Mouse (Mus musculus) ES-E14 (cell line): ENCODE data around the gene Lin7a. TPM values are rescaled to one million over a fixed set of nuclear protein-coding genes. Genes with fewer than 3 reads are reported as not detected.

Source experiments
- DNase-seq: peaks from one replicate; pipeline ENCODE4 v3.0.0-alpha.2; 2013; ENCODE audit warnings: low read depth, low spot score
- H3K27ac ChIP-seq: 2 replicates; pipeline ENCODE4 v1.5.1; 2012; ENCODE audit warnings: low read depth, mild to moderate bottlenecking, low read length, moderate library complexity, mixed read lengths; ENCODE audit not compliant: poor library complexity, insufficient read depth, severe bottlenecking
- H3K36me3 ChIP-seq: 2 replicates; pipeline ENCODE4 v1.6.1; 2012; ENCODE audit warnings: mild to moderate bottlenecking, low read length, moderate library complexity, mixed read lengths; ENCODE audit not compliant: control insufficient read depth, poor library complexity, insufficient read depth, severe bottlenecking
- H3K4me1 ChIP-seq, 2 experiments: fragments of 150-350 bp in 1 of 2; sonication (generic) in 1 of 2; 2 replicates each; pipeline ENCODE4 v1.6.1; 2012; ENCODE audit warnings: low read length in 2 of 2, mild to moderate bottlenecking in 1 of 2, mixed read lengths in 1 of 2; ENCODE audit not compliant: control insufficient read depth in 2 of 2, insufficient read depth in 2 of 2, poor library complexity in 1 of 2
- H3K4me3 ChIP-seq, 2 experiments: fragments of 150-350 bp in 1 of 2; sonication (generic) in 1 of 2; 2 replicates each; pipeline ENCODE4 v1.5.1; 2012; ENCODE audit warnings: low read length in 2 of 2, low read depth in 1 of 2, mild to moderate bottlenecking in 1 of 2, mixed read lengths in 1 of 2; ENCODE audit not compliant: insufficient read depth in 1 of 2, poor library complexity in 1 of 2, severe bottlenecking in 1 of 2
- H3K9ac ChIP-seq: 2 replicates; pipeline ENCODE4 v1.6.1; 2012; ENCODE audit warnings: low read depth, mild to moderate bottlenecking, low read length, mixed read lengths; ENCODE audit not compliant: poor library complexity, insufficient read depth, severe bottlenecking
- H3K9me3 ChIP-seq: fragments of 150-350 bp; sonication (generic); 2 replicates; pipeline ENCODE4 v1.6.1; 2012; ENCODE audit warnings: low read depth, mild to moderate bottlenecking, low read length; ENCODE audit not compliant: control insufficient read depth, insufficient read depth
- CHD2 ChIP-seq: IDR thresholded peaks from 2 replicates; pipeline ENCODE4 v1.6.1; 2014; ENCODE audit warnings: mild to moderate bottlenecking, low read depth, low read length, inconsistent platforms
- HCFC1 ChIP-seq: IDR thresholded peaks from 2 replicates; pipeline ENCODE4 v1.6.1; 2012; ENCODE audit warnings: low read length, inconsistent platforms, borderline replicate concordance; ENCODE audit not compliant: insufficient read depth
- MAFK ChIP-seq: IDR thresholded peaks from 2 replicates; pipeline ENCODE4 v1.6.1; 2014; ENCODE audit warnings: mild to moderate bottlenecking, low read depth, low read length, inconsistent platforms; ENCODE audit not compliant: insufficient read depth
- ZC3H11A ChIP-seq: IDR thresholded peaks from 2 replicates; pipeline ENCODE4 v1.6.1; 2012; ENCODE audit warnings: low read depth, mild to moderate bottlenecking, inconsistent platforms, low read length, borderline replicate concordance
- ZNF384 ChIP-seq: IDR thresholded peaks from 2 replicates; pipeline ENCODE4 v1.6.1; 2012; ENCODE audit warnings: low read depth, low read length, inconsistent platforms
- in situ Hi-C, 2 experiments: fragments of 600-800 bp; cut with MboI; formaldehyde crosslinking; loops; one replicate each; pipeline ENCODE4 v1.15.1; 2025; ENCODE audit warnings: low sequenced_read_pairs in 2 of 2, inconsistent platforms in 1 of 2; ENCODE audit not compliant: unreplicated experiment in 2 of 2
- total RNA-seq: library from RNA; depleted of rRNA; stranded (reverse); fragments of 300-350 nt; gene quantifications from 2 replicates; pipeline ENCODE4 v1.2.3, GENCODE M21; 2012

Lin7a gene
- total RNA-seq, 1 experiment: 0.09 TPM

- no peak overlapping the region for H3K4me3 ChIP-seq
- no peaks in the 10 kb centered on the region for H3K9me3 ChIP-seq
- TF ChIP-seq ZNF384 (no peak), ZC3H11A (no peak), HCFC1 (no peak), CHD2 (no peak), MAFK (no peak)
- DNase-seq: no peak
- H3K36me3 ChIP-seq: no peaks in the 10 kb centered on the region
- in situ Hi-C loops: no loop called here
- no peak overlapping the region for H3K27ac ChIP-seq
- no peaks in the 10 kb centered on the region for H3K4me1 ChIP-seq
- no peak overlapping the region for H3K9ac ChIP-seq
Measured at GRCm38 (mm10) chr10:107223821-107224220, 47.7 kb upstream of the Lin7a start.

DNA sequence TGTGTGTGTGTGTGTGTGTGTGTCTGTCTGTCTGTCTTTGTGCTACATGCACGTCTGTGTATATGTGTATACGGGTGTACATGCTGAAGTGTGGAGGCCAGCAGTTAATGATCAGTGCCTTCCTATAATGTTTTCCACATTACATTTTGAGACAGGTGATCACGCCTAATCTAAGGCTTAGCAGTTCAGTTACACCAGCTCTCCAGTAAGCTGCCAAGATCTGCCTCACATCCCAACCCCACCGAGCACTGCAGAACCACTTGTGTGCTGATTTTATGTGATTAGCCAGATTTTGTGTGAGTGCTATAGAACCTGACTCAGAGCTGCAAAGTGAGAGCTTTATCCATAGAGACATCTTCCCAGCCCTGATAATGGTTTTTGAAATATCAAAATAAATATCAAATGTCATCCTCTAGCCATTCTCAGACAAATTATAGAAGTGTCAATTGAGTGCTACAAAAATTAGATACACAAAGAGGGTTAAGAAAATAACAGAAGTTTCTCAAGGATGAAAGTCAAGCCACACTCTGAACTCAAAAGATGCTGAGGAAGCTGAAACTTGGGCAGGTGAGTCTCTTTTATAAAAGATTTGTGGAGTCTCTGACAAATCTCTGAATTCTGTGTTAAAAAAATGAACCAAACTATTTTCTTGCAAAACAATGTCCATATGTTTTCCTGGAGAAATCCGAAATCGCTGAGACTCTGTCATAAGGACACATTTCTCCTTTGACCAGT lies 46.7 kb upstream of the Lin7a start:
- H3K4me3 ChIP-seq: no peak overlapping the region
- DNase-seq: no peak
- no peaks in the 10 kb centered on the region for H3K9me3 ChIP-seq
- in situ Hi-C loops: no loop called here
- no peaks in the 10 kb centered on the region for H3K4me1 ChIP-seq
- H3K9ac ChIP-seq: no peak overlapping the region
- no peak overlapping the region for H3K27ac ChIP-seq
- TF ChIP-seq ZNF384 (no peak), CHD2 (no peak), ZC3H11A (no peak), HCFC1 (no peak), MAFK (no peak)
- H3K36me3 ChIP-seq: no peaks in the 10 kb centered on the region

DNA sequence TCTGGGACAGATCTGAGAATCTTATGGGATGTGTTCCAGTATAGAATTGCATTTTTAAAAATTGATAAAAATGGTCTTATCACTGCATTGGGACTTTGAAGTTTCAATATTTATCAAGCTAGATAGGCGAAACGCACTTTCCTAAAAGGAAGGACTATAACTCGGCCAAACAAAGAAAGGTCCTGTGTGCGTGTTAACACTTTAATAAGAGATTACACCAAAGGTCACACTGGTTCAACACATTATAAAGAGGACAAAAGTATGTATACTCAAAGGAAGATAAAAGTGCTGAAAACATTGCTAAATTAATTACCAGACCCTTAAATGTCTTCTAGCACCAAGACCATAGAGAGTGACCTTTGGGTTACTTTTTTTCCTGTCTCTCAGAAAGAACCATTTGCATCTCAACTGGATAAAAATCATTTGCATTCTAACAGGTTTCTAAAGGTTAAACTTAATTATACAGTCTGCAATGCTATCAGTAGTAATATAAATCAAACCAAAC lies 46.1 kb upstream of the Lin7a start:
- Histone ChIP-seq H3K36me3 (no peaks in the 10 kb centered on the region), H3K4me1 (no peaks in the 10 kb centered on the region), H3K27ac (no peak overlapping the region), H3K9ac (no peak overlapping the region), H3K9me3 (no peaks in the 10 kb centered on the region), H3K4me3 (no peak overlapping the region)
- TF ChIP-seq CHD2: no peak
- TF ChIP-seq ZNF384: no peak
- no peak for TF ChIP-seq ZC3H11A
- TF ChIP-seq MAFK: no peak
- TF ChIP-seq HCFC1: no peak
- DNase-seq: no peak
- in situ Hi-C loops: no loop called here

GRCm38 (mm10) chr10:107225871-107226270 lies 45.6 kb upstream of the Lin7a start:
- Histone ChIP-seq H3K9ac (no peak overlapping the region), H3K4me1 (no peaks in the 10 kb centered on the region), H3K36me3 (no peaks in the 10 kb centered on the region), H3K27ac (no peak overlapping the region), H3K9me3 (no peaks in the 10 kb centered on the region), H3K4me3 (no peak overlapping the region)
- TF ChIP-seq CHD2 (no peak), MAFK (no peak), ZC3H11A (no peak), ZNF384 (no peak), HCFC1 (no peak)
- in situ Hi-C loops: no loop called here
- no peak for DNase-seq

DNA sequence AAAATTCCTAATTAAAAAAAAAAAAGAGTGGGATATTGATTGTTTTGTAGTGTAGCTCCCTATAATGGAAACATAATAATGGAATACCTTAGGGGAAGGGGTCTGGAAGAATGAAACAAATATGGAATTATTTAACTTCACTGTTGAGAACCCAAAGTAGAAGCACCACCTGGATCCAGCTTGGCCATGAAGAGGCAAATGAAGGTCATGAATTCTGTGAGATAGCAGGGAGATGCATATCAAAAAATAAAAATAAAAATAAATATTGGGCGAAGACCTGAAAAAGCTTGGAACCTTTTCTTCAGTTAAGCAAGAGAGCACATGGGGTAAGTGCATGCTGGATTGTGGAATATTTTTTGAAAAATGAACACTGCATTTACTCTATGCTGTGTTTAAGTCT lies 43.6 kb upstream of the Lin7a start:
- Histone ChIP-seq H3K9me3 (no peaks in the 10 kb centered on the region), H3K9ac (no peak overlapping the region), H3K4me1 (no peaks in the 10 kb centered on the region), H3K36me3 (no peaks in the 10 kb centered on the region), H3K4me3 (no peak overlapping the region), H3K27ac (no peak overlapping the region)
- in situ Hi-C loops: no loop called here
- TF ChIP-seq ZNF384: no peak
- no peak for DNase-seq
